Mouse (Mus musculus): ENCODE measurements around the gene Capn12.

The Capn12 gene

DNA sequence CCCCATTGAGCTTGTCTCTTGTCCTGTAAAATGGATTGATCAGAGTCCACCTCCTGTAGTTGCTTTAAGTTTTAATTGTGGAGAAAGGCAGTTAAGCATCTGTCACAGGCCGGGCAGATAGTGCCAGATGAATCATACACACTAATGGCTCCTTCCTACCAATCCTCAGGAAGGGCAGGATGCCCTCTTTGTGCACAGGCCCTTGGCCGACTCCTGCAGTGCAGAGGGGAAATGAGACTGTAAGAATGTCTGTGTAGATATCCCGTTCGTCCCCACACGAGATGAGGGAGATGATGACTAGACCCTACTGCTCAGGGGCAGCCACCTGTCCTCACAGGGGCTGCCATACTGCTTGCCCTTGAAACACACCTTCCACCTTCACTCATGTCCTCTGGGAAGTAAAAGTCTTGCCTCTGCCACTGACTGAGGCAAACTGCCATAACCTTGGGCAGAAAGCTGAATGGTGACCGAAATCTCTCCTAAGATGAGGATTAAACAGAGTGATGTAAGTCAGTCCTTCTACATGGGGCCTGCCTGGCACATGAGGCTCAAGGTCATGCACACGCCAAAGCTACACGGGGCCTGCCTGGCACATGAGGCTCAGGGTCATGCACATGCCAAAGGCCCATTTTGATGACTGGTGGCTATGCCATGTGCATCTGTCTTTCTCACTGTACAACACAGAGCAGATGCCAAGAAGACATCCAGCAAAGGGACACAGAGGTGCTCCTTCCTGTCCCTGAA lies 40.7 kb downstream of the Capn12 start:
- DNase-seq, result no peak

DNA sequence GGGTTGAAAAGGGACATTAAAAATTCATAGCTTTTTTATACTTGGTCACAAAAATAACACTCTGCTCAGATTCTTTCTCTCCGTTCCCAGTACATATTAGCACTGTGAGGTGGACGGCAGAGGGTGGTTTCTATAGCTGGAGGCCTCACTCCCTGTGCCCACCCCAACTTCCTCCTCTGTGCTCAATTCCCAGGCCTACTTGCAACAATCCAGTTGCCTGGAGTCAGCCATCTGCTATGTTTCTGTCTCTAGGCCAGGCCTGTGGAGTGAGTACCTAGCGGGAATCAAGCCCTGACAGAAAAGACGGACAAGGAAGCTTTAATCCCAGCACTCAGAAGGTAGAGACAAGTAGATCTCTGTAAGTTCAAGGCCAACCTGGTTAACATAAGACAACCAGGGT lies 41.4 kb downstream of the Capn12 start:
- DNase-seq, result no peak

DNA sequence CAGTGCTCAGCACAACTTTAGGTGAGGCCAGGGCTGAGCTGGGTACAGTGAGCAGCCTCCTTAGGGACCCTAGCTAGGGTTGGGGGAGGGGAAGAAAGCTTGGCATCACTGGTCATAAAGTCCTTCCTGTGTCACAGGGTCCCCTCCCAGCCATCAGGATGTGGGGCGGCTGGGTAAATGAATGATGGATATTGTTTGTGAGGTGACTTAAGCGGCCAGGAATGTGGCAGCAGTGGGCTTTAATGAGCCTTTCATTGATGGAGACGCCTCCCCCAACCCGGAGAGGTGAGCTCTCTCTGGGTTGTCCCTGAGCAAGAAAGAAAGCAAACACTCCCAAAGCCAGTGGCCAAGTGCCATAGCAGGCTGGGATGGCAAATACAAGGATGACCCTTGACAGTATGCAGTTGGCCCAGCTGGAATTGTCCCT lies 42.7 kb downstream of the Capn12 start:
- peak; percentile 70 for DNase-seq

DNA sequence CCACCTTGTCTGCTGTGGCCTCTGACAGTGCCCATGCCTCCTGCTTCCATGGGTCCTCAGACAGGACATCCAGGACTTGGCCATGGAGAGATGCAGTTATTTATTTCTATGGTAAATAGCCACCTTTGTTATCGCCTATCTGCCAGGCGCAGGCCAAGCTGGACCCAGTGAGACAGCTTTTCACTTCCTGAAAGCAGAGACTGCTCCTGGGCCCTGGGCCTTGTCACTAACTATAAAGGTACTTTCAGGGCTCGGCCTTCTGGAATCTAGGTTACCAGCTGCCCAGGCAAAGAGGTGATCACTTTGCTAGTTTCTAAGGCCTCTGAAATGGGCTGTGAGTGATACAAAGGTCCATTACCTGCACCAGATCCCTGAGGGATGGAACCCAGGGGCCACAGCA lies 43.6 kb downstream of the Capn12 start:
- DNase-seq, result no peak

DNA sequence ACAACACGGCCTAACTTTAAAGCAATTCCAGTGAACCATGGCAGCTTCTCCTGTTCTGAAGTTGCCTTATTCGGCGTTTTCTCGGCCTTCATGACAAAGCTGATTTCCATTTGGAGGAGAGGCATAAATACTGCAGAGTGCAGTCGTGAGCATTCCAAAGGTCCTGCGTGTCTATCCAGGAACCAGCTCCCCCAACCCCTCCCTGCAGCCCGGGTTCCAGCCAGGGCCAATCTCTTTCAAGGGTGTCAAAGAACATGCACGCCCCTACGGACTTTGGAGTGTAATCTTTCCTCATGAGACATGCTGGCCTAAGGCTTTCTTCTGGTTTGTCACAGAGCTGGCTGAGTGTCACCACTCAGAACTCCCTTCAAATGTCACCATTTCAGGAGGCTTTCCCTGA lies 44.1 kb downstream of the Capn12 start:
- peak; percentile 80 for DNase-seq

GRCm38 (mm10) chr7:28926172-28926571 lies 45.0 kb downstream of the Capn12 start:
- no peak for DNase-seq

- peak; percentile 74 for DNase-seq
These were observed 48.2 kb downstream of the Capn12 start for GRCm38 (mm10) chr7:28929381-28929780.

DNA sequence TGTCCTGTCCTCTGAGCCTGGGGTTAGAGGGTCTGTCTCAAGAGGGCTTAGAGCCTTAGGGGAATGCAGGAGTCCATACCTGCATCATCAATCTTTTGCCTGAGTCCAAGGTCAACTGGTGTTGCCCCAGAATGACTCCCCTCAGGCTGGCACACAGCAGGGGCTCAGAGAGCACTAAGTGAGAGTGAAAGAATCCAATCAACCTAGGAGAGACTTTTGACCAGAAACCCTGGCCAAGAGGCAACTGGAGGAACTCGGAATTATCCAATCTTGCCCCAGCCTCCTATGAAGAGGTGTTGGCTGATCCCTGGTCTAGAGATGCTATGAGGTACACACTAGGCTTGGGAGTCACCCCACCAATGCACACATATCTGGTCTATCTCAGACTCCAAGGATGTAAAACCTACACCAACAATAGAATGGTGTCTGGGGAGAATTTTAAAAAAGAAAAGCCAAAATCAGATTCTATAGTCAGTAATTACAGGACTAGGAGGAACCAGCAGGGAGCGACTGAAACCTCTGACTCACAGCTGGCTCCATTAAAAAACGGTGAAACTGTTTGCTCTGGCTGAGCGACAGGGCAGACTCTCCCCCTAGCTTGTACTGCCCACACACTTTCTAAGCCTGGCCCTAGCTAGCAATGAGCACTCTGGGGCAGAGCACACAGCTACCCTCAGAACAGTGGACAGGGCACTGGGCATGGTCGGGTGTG lies 49.3 kb downstream of the Capn12 start:
- DNase-seq, result peak; percentile 51

- DNase-seq, result peak; percentile 81
These were observed 49.9 kb downstream of the Capn12 start for GRCm38 (mm10) chr7:28931032-28931694.

DNA sequence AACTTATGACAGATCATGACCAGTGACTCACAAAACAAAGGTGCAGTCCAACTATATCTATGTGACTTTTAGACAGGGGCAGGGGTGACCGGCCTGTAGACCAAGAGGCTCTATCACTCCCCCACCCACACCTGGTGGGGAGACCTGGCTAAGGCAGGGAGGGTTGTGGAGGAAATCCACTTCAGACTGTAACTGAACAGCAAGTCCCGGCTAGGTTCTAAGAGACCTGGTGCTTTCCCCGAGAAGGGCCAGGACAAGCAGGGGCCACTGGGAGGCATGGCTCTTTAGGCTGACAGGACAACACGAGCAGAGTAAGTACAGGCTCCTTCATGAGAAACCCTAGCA lies 50.4 kb downstream of the Capn12 start:
- DNase-seq, result peak; percentile 52

GRCm38 (mm10) chr7:28932421-28933041 lies 51.3 kb downstream of the Capn12 start:
- DNase-seq, result peak; percentile 83

DNA sequence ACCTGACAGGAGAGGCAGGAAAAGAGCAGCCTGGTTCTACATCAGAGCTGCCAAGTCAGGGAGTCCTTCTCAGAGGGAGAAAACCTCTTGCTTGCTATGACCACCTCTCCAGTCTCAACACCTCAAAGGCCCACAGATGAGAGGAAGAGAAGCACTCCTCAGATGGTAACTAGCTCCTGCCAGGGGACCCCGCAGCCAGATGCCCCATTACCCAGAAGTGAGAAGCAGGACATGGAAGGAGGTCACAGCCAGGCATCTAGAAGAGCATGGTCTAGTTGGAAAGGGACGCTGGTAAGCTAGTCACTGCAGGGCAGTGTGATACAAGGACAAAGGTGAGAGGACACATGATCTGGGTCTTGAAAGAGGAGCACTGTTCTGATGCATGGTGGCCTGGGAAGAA lies 52.6 kb downstream of the Capn12 start:
- DNase-seq, result no peak

DNA sequence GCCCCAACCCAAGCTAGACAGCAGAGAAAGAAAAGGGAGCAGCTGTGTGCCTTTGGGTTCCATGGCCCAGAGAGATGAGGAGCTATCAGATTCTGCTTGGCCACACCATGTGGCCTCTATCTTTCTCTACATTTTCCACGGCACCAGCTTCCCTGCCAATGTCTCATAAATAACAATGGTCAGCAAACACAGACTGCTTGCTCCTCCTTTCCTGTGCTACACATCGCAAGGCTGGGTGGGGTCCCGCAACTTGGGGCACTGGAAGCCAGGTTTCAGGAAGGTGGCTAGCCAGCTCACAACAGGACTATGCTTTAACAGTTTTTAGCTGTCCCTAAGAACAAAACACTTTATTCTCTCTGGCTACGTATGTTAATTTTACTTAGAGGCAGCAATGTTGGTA lies 55.6 kb downstream of the Capn12 start:
- DNase-seq, result peak; percentile 78

DNA sequence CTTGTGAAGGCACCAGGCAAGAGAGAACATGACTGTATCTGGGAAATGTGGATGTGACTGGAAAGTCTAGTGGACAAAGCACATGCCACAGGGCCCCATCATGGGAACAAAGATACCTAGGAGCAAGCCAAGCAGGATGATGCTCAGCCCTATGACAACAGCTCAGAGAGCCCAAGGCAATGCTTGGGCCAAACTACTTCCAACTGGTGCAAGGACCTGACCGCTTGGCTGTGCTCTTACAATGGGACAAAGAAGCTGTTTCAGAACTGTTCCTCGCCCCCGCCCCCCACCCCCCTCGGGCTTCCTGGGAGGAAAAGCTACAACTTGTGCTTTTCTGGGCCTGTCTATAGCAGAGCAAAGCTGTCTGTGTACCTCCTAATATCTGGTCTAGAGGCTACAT lies 57.4 kb downstream of the Capn12 start:
- DNase-seq, result no peak

- DNase-seq, result no peak
These were observed 58.4 kb downstream of the Capn12 start for GRCm38 (mm10) chr7:28939418-28940183.

GRCm38 (mm10) chr7:28941129-28941528 lies 59.9 kb downstream of the Capn12 start:
- no peak for DNase-seq

DNA sequence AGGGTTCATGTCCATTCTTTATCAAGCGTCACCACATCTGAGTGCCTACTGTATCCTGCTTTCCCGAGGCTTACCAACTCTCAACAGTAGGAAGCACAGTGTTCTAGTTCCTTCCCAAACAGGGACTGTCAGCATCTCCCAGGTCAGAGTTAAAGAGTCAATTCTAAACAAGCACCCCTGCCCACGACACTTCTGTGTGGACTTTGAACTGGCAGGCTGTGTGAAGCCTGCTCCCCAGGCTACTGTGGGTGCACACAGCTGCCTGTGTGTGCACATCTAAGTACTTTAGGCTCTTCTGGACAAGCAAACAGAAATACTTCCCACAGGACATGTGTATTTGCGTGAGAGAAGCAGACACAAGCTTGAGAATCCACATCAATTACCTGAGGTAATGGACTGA lies 60.3 kb downstream of the Capn12 start:
- no peak for DNase-seq

Data from lung, postnatal 36 days (tissue).